Mouse (Mus musculus): ENCODE results near the gene A630095N17Rik. TPM values are rescaled to one million over a fixed set of nuclear protein-coding genes. Genes with fewer than 3 reads are reported as not detected.
A peak's percentile ranks its signal among the peaks of the same experiment; 100 is the strongest.

A630095N17Rik gene
- polyA plus RNA-seq, 1 experiment = not detected

- TF ChIP-seq GATA1 (IDR thresholded peaks at IDR 0.05; ENCODE audit: low read length) = no peak
Measured at GRCm38 (mm10) chr1:75223532-75223931, 8.4 kb downstream of the A630095N17Rik start.

GRCm38 (mm10) chr1:75222926-75223325 is 9.0 kb downstream of the A630095N17Rik start:
- no peak for TF ChIP-seq GATA1 (IDR thresholded peaks at IDR 0.05; ENCODE audit: low read length)

GRCm38 (mm10) chr1:75221538-75221937 is 10.4 kb downstream of the A630095N17Rik start:
- TF ChIP-seq GATA1 (IDR thresholded peaks at IDR 0.05; ENCODE audit: low read length) = no peak

- TF ChIP-seq GATA1 (IDR thresholded peaks at IDR 0.05; ENCODE audit: low read length) = no peak
Measured at GRCm38 (mm10) chr1:75219531-75219930, 12.4 kb downstream of the A630095N17Rik start, which contains the start of gene Tuba4a. Gene Tuba4a, minus strand, starts transcription at chr1:75219865.

- no peak for TF ChIP-seq GATA1 (IDR thresholded peaks at IDR 0.05; ENCODE audit: low read length)
Measured at GRCm38 (mm10) chr1:75219078-75219477, 12.8 kb downstream of the A630095N17Rik start.

- no peak for TF ChIP-seq GATA1 (IDR thresholded peaks at IDR 0.05; ENCODE audit: low read length)
Measured at GRCm38 (mm10) chr1:75218227-75219001, 13.5 kb downstream of the A630095N17Rik start.

GRCm38 (mm10) chr1:75217893-75218226 is 14.0 kb downstream of the A630095N17Rik start:
- TF ChIP-seq GATA1 (IDR thresholded peaks at IDR 0.05; ENCODE audit: low read length) = no peak

GRCm38 (mm10) chr1:75216797-75217585 is 14.9 kb downstream of the A630095N17Rik start:
- TF ChIP-seq GATA1 (IDR thresholded peaks at IDR 0.05; ENCODE audit: low read length) = peak; percentile 37

GRCm38 (mm10) chr1:75215785-75216184 is 16.1 kb downstream of the A630095N17Rik start:
- TF ChIP-seq GATA1 (IDR thresholded peaks at IDR 0.05; ENCODE audit: low read length) = no peak

- no peak for TF ChIP-seq GATA1 (IDR thresholded peaks at IDR 0.05; ENCODE audit: low read length)
Measured at GRCm38 (mm10) chr1:75214886-75215285, 17.0 kb downstream of the A630095N17Rik start.

GRCm38 (mm10) chr1:75214442-75214841 is 17.5 kb downstream of the A630095N17Rik start:
- TF ChIP-seq GATA1 (IDR thresholded peaks at IDR 0.05; ENCODE audit: low read length) = no peak

GRCm38 (mm10) chr1:75213096-75213495 is 18.8 kb downstream of the A630095N17Rik start:
- no peak for TF ChIP-seq GATA1 (IDR thresholded peaks at IDR 0.05; ENCODE audit: low read length)

GRCm38 (mm10) chr1:75212542-75212941 is 19.4 kb downstream of the A630095N17Rik start:
- TF ChIP-seq GATA1 (IDR thresholded peaks at IDR 0.05; ENCODE audit: low read length) = no peak

GRCm38 (mm10) chr1:75211141-75211708 is 20.7 kb downstream of the A630095N17Rik start:
- TF ChIP-seq GATA1 (IDR thresholded peaks at IDR 0.05; ENCODE audit: low read length) = no peak

GRCm38 (mm10) chr1:75210136-75211087 is 21.5 kb downstream of the A630095N17Rik start, which contains the start of the genes Glb1l and Stk16:
Gene Glb1l, minus strand, starts transcription at chr1:75210813.
Gene Stk16, plus strand, starts transcription at chr1:75210838.
- no peak for TF ChIP-seq GATA1 (IDR thresholded peaks at IDR 0.05; ENCODE audit: low read length)
